22 mouse cellular contexts compared by ENCODE assay signal in genomic region chr2:150965951-150966350, GRCm38 (mm10).
A peak's percentile ranks its signal among the peaks of the same experiment; 100 is the strongest.
DNase-seq lines count a peak whose midpoint lies in the region; ATAC-seq lines count a peak whose summit lies in the region.
"Had no signal": no experiment of that assay in that cellular context is flagged by ENCODE, and none has a peak within 500 bp of the region (broad histone marks: within the 10 kb centered on the region; RNA-seq: fewer than 3 reads in every experiment).

No protein-coding gene starts in this region.

- H3K36me3 ChIP-seq in heart, embryonic 10.5 days = peaks cover 8% of the 10 kb centered on the region; the same call in 1 of the 2 replicates
- H3K36me3 ChIP-seq in liver, embryonic 12.5 days = peaks cover 88% of the 10 kb centered on the region
- no peaks in the 10 kb centered on the region; the same call in 1 of the 2 replicates for H3K36me3 ChIP-seq in liver, embryonic 11.5 days (ENCODE audit: control insufficient read depth, insufficient read depth, low read length)

- no peak overlapping the region for H3K9ac ChIP-seq in liver, embryonic 12.5 days
- no peak overlapping the region for H3K9ac ChIP-seq in liver, embryonic 11.5 days (ENCODE audit: low read depth, low read length)
- H3K9ac ChIP-seq: embryonic facial prominence, embryonic 13.5 days; embryonic facial prominence, embryonic 15.5 days; forebrain, embryonic 12.5 days had no signal

- no peaks in the 10 kb centered on the region for H3K27me3 ChIP-seq in heart, embryonic 10.5 days (ENCODE audit: insufficient read depth, poor library complexity, severe bottlenecking)
- no peaks in the 10 kb centered on the region for H3K27me3 ChIP-seq in liver, embryonic 12.5 days (replicated peaks)
- H3K27me3 ChIP-seq in liver, embryonic 11.5 days (replicated peaks; ENCODE audit: control insufficient read depth, insufficient read depth, low read length) = no peaks in the 10 kb centered on the region
- H3K27me3 ChIP-seq: embryonic facial prominence, embryonic 13.5 days; embryonic facial prominence, embryonic 15.5 days; forebrain, embryonic 12.5 days had no signal

- DNase-seq in heart, embryonic 10.5 days (ENCODE audit: low spot score) = peak; percentile 72
- DNase-seq in heart, adult 9 months (ENCODE audit: low spot score in 2 of 2) = no peak
- no peak for DNase-seq in liver, embryonic 11.5 days (ENCODE audit: low spot score)
- DNase-seq in testis, postnatal 10 days (ENCODE audit: low spot score) = peak; percentile 33
- DNase-seq in testis, postnatal 14 days (ENCODE audit: low spot score) = no peak
- DNase-seq: adrenal gland, adult 2 months; adrenal gland, postnatal 10 days; adrenal gland, postnatal 25 days; cerebellum, adult 11 months; cerebellum, adult 18-20 months; cerebellum, adult 8-10 months; cerebellum, adult 9-11 months; cerebellum, postnatal 14 days; cerebellum, postnatal 36 days; embryo, embryonic 11 days had no signal

- no peak overlapping the region for H3K4me2 ChIP-seq in liver, embryonic 12.5 days
- no peak overlapping the region for H3K4me2 ChIP-seq in liver, embryonic 11.5 days
- H3K4me2 ChIP-seq: embryonic facial prominence, embryonic 13.5 days; embryonic facial prominence, embryonic 15.5 days; forebrain, embryonic 12.5 days had no signal

- no peaks in the 10 kb centered on the region for H3K4me1 ChIP-seq in heart, embryonic 10.5 days
- H3K4me1 ChIP-seq in liver, embryonic 12.5 days = no peaks in the 10 kb centered on the region
- H3K4me1 ChIP-seq in liver, embryonic 11.5 days (replicated peaks; ENCODE audit: control insufficient read depth, insufficient read depth, low read length) = no peaks in the 10 kb centered on the region
- H3K4me1 ChIP-seq: embryonic facial prominence, embryonic 13.5 days; embryonic facial prominence, embryonic 15.5 days; forebrain, embryonic 10.5 days; forebrain, embryonic 12.5 days had no signal

- H3K9me3 ChIP-seq in heart, embryonic 10.5 days = no peaks in the 10 kb centered on the region
- no peaks in the 10 kb centered on the region for H3K9me3 ChIP-seq in liver, embryonic 12.5 days (replicated peaks)
- no peaks in the 10 kb centered on the region for H3K9me3 ChIP-seq in liver, embryonic 11.5 days (ENCODE audit: control insufficient read depth, low read length)
- H3K9me3 ChIP-seq: embryonic facial prominence, embryonic 13.5 days; embryonic facial prominence, embryonic 15.5 days; forebrain, embryonic 10.5 days; forebrain, embryonic 12.5 days had no signal

- H3K4me3 ChIP-seq in heart, embryonic 10.5 days = no peak overlapping the region
- no peak overlapping the region for H3K4me3 ChIP-seq in liver, embryonic 12.5 days
- H3K4me3 ChIP-seq in liver, embryonic 11.5 days (ENCODE audit: low read depth, low read length) = no peak overlapping the region
- H3K4me3 ChIP-seq: embryonic facial prominence, embryonic 13.5 days; embryonic facial prominence, embryonic 15.5 days; erythroblast, embryonic 14.5 days; forebrain, embryonic 10.5 days; forebrain, embryonic 12.5 days had no signal

- 87% methylated on average over 10 of the region's 10 CpGs for WGBS in heart, embryonic 10.5 days
- 76% methylated on average over 10 of the region's 10 CpGs for WGBS in liver, embryonic 12.5 days (ENCODE audit: insufficient replicate concordance)
- WGBS in liver, embryonic 11.5 days = 87% methylated on average over 10 of the region's 10 CpGs

- ATAC-seq in liver, embryonic 12.5 days = 0 out of 2 replicates have a peak, but pooled peaks have one; percentile 25
- ATAC-seq in liver, embryonic 11.5 days (replicated peaks; ENCODE audit: low FRiP score) = no peak
- ATAC-seq: forebrain, embryonic 14.5 days had no signal

- H3K27ac ChIP-seq in heart, embryonic 10.5 days = no peak overlapping the region
- H3K27ac ChIP-seq in liver, embryonic 12.5 days = no peak overlapping the region
- H3K27ac ChIP-seq in liver, embryonic 11.5 days (ENCODE audit: low read depth, low read length) = no peak overlapping the region
- H3K27ac ChIP-seq: embryonic facial prominence, embryonic 13.5 days; embryonic facial prominence, embryonic 15.5 days; forebrain, embryonic 10.5 days; forebrain, embryonic 12.5 days had no signal

Comparison
In these comparisons a context has a peak if more than half of its experiments do, and no peak if none do; other contexts are left out.
1. DNase-seq: peak in heart, embryonic 10.5 days (single experiment) and testis, postnatal 10 days (single experiment); none in heart, adult 9 months (0 of 2), liver, embryonic 11.5 days (single experiment) and testis, postnatal 14 days (single experiment).